Comparison of ENCODE assay signal across 18 mouse cellular contexts in the genomic region with DNA sequence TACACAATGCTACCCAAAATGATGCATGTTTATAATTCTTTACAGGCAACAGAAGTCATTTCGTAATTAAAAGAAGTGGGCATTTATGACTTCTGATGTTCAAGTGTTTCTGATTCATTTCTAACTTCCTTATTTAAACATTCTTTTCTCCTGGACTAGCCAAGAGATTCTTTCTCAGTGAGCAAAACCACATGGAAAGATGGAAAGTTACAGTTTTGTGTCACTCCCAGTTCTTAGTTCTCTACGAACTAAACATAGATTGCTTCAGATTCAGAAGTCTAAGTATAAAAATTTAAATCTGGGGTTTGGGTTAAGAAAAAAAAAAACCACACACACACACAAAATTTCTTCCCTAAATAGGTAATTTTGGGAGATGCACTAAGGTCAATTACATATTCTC.
"Had no signal": no experiment of that assay in that cellular context is flagged by ENCODE, and none has a peak within 500 bp of the region (broad histone marks: within the 10 kb centered on the region; RNA-seq: fewer than 3 reads in every experiment).

No protein-coding gene starts in this region.

- H3K9me3 ChIP-seq: limb, embryonic 10.5 days; limb, embryonic 13.5 days; liver, embryonic 13.5 days; megakaryocyte, embryonic 14.5 days; midbrain, embryonic 10.5 days; midbrain, embryonic 13.5 days; neural tube, embryonic 13.5 days; stomach, embryonic 15.5 days had no signal

- H3K4me2 ChIP-seq: limb, embryonic 13.5 days; liver, embryonic 13.5 days; midbrain, embryonic 13.5 days; neural tube, embryonic 13.5 days; stomach, embryonic 15.5 days had no signal

- H3K4me3 ChIP-seq: limb, embryonic 10.5 days; limb, embryonic 13.5 days; liver, embryonic 13.5 days; megakaryocyte, embryonic 14.5 days; midbrain, embryonic 10.5 days; midbrain, embryonic 13.5 days; myocyte; neural tube, embryonic 13.5 days; stomach, embryonic 15.5 days had no signal

- DNase-seq: kidney, adult 2 months; kidney, postnatal 36 days; liver, embryonic 13.5 days; lung, adult 2 months; retina, postnatal 1 day; right cerebral cortex, postnatal 25 days; spleen, adult 18-20 months; thymus, postnatal 25 days had no signal

- H3K9ac ChIP-seq: limb, embryonic 13.5 days; liver, embryonic 13.5 days; midbrain, embryonic 13.5 days; neural tube, embryonic 13.5 days; stomach, embryonic 15.5 days had no signal

- H3K4me1 ChIP-seq: limb, embryonic 10.5 days; limb, embryonic 13.5 days; liver, embryonic 13.5 days; megakaryocyte, embryonic 14.5 days; midbrain, embryonic 10.5 days; midbrain, embryonic 13.5 days; neural tube, embryonic 13.5 days; stomach, embryonic 15.5 days had no signal

- H3K27me3 ChIP-seq: limb, embryonic 13.5 days; liver, embryonic 13.5 days; megakaryocyte, embryonic 14.5 days; midbrain, embryonic 13.5 days; neural tube, embryonic 13.5 days; stomach, embryonic 15.5 days had no signal

- H3K36me3 ChIP-seq: limb, embryonic 10.5 days; limb, embryonic 13.5 days; liver, embryonic 13.5 days; midbrain, embryonic 10.5 days; midbrain, embryonic 13.5 days; neural tube, embryonic 13.5 days; stomach, embryonic 15.5 days had no signal

- ATAC-seq: midbrain, embryonic 13.5 days; midbrain, embryonic 16.5 days had no signal

- H3K27ac ChIP-seq: kidney, postnatal 0 days; limb, embryonic 10.5 days; limb, embryonic 13.5 days; liver, embryonic 13.5 days; midbrain, embryonic 10.5 days; midbrain, embryonic 13.5 days; neural tube, embryonic 13.5 days; stomach, embryonic 15.5 days had no signal
